Mouse (Mus musculus) embryonic facial prominence, embryonic 10.5 days (tissue): ENCODE data around the gene Siva1. TPM values are rescaled to one million over a fixed set of nuclear protein-coding genes. Genes with fewer than 3 reads are reported as not detected.
A peak's percentile ranks its signal among the peaks of the same experiment; 100 is the strongest.

Experiments used
- DNase-seq: peaks from one replicate; pipeline ENCODE4 v3.0.0-alpha.2; 2017; ENCODE audit warnings: low spot score
- H3K27ac ChIP-seq: fragments of 300-500 bp; sonication (generic); replicated peaks from 2 replicates; pipeline ENCODE4 v1.5.1; 2016; ENCODE audit warnings: mild to moderate bottlenecking
- H3K27me3 ChIP-seq: fragments of 300-500 bp; sonication (generic); replicated peaks from 2 replicates; pipeline ENCODE4 v1.6.1; 2016; ENCODE audit warnings: low read depth, mild to moderate bottlenecking; ENCODE audit not compliant: poor library complexity, severe bottlenecking
- H3K36me3 ChIP-seq: fragments of 300-500 bp; sonication (generic); replicated peaks from 2 replicates; pipeline ENCODE4 v1.6.1; 2016; ENCODE audit warnings: mild to moderate bottlenecking, moderate library complexity
- H3K4me1 ChIP-seq: fragments of 300-500 bp; sonication (generic); 2 replicates; pipeline ENCODE4 v1.6.1; 2016
- H3K4me3 ChIP-seq: fragments of 300-500 bp; sonication (generic); 2 replicates; pipeline ENCODE4 v1.5.1; 2016; ENCODE audit warnings: mild to moderate bottlenecking, moderate library complexity
- H3K9me3 ChIP-seq: fragments of 300-500 bp; sonication (generic); 2 replicates; pipeline ENCODE4 v1.6.1; 2016; ENCODE audit warnings: mild to moderate bottlenecking
- WGBS: fragments of 180-500 bp; shearing (Covaris S2); methylation state at CpG from one replicate; pipeline ENCODE4 v1.1.7; 2016; 5-methylcytosine and 5-hydroxymethylcytosine counted together
- polyA plus RNA-seq: library from polyadenylated mRNA; unstranded; fragments of >200 nt; fragmentation: Nextera tagmentation; extraction: Ambion mirVana; gene quantifications from 2 replicates; pipeline ENCODE4 v1.2.1, GENCODE M21; 2016

Gene Siva1
- polyA plus RNA-seq, 1 experiment from 2014 or later, result 332 TPM

GRCm38 (mm10) chr12:112648081-112648480, 3.6 kb downstream of the Siva1 start:
- no peak for DNase-seq
- no peak overlapping the region for H3K4me3 ChIP-seq
- no peaks in the 10 kb centered on the region for H3K9me3 ChIP-seq
- no peak overlapping the region for H3K27ac ChIP-seq
- peaks cover 21% of the 10 kb centered on the region for H3K4me1 ChIP-seq
- H3K27me3 ChIP-seq, result no peaks in the 10 kb centered on the region
- H3K36me3 ChIP-seq, result peaks cover 64% of the 10 kb centered on the region
- WGBS, result 94% methylated on average over 5 of the region's 5 CpGs

- DNase-seq, result no peak
- Histone ChIP-seq H3K4me1 (0 out of 2 replicates have a peak, but pooled peaks cover 6% of the 10 kb centered on the region), H3K27me3 (no peaks in the 10 kb centered on the region), H3K27ac (no peak overlapping the region), H3K4me3 (no peak overlapping the region), H3K36me3 (peaks cover 100% of the 10 kb centered on the region), H3K9me3 (no peaks in the 10 kb centered on the region)
- WGBS, result 82% methylated on average over 5 of the region's 5 CpGs
These were observed 7.4 kb downstream of the Siva1 start for GRCm38 (mm10) chr12:112651778-112652439.

GRCm38 (mm10) chr12:112653157-112653824, 8.8 kb downstream of the Siva1 start:
- Histone ChIP-seq H3K27ac (no peak overlapping the region), H3K36me3 (peaks cover 100% of the 10 kb centered on the region), H3K4me3 (no peak overlapping the region), H3K4me1 (0 out of 2 replicates have a peak, but pooled peaks cover 6% of the 10 kb centered on the region), H3K9me3 (no peaks in the 10 kb centered on the region), H3K27me3 (no peaks in the 10 kb centered on the region)
- DNase-seq, result peak; percentile 80
- 62% methylated on average over 7 of the region's 7 CpGs for WGBS

GRCm38 (mm10) chr12:112654076-112654475, 9.6 kb downstream of the Siva1 start:
- DNase-seq, result no peak
- Histone ChIP-seq H3K27me3 (no peaks in the 10 kb centered on the region), H3K9me3 (no peaks in the 10 kb centered on the region), H3K36me3 (peaks cover 100% of the 10 kb centered on the region), H3K4me1 (0 out of 2 replicates have a peak, but pooled peaks cover 6% of the 10 kb centered on the region), H3K27ac (no peak overlapping the region), H3K4me3 (no peak overlapping the region)
- 92% methylated on average over 5 of the region's 5 CpGs for WGBS

- WGBS, result 95% methylated on average over 7 of the region's 7 CpGs
- Histone ChIP-seq H3K27ac (no peak overlapping the region), H3K9me3 (no peaks in the 10 kb centered on the region), H3K27me3 (no peaks in the 10 kb centered on the region), H3K36me3 (peaks cover 100% of the 10 kb centered on the region), H3K4me3 (no peak overlapping the region), H3K4me1 (peaks cover 37% of the 10 kb centered on the region)
- DNase-seq, result no peak
These were observed 14.1 kb downstream of the Siva1 start for GRCm38 (mm10) chr12:112658619-112659018.

- no peak for DNase-seq
- no peaks in the 10 kb centered on the region for H3K9me3 ChIP-seq
- peaks cover 100% of the 10 kb centered on the region for H3K36me3 ChIP-seq
- peaks cover 41% of the 10 kb centered on the region for H3K4me1 ChIP-seq
- no peak overlapping the region for H3K4me3 ChIP-seq
- no peak overlapping the region for H3K27ac ChIP-seq
- no peaks in the 10 kb centered on the region for H3K27me3 ChIP-seq
- 86% methylated on average over 6 of the region's 6 CpGs for WGBS
These were observed 14.6 kb downstream of the Siva1 start for GRCm38 (mm10) chr12:112659109-112659508.

- DNase-seq, result peak; percentile 67
- WGBS, result 54% methylated on average over 5 of the region's 5 CpGs
- Histone ChIP-seq H3K36me3 (peaks cover 100% of the 10 kb centered on the region), H3K27ac (peak overlapping the region; percentile 79), H3K4me3 (peak overlapping the region; percentile 21; the same call in 1 of the 2 replicates), H3K27me3 (no peaks in the 10 kb centered on the region), H3K9me3 (no peaks in the 10 kb centered on the region), H3K4me1 (peaks cover 50% of the 10 kb centered on the region)
These were observed 16.3 kb downstream of the Siva1 start for GRCm38 (mm10) chr12:112660576-112661326.

- H3K36me3 ChIP-seq, result peaks cover 100% of the 10 kb centered on the region
- peaks cover 55% of the 10 kb centered on the region for H3K4me1 ChIP-seq
These were observed 16.8 kb downstream of the Siva1 start for GRCm38 (mm10) chr12:112661327-112661605.

GRCm38 (mm10) chr12:112661851-112662250, 17.4 kb downstream of the Siva1 start:
- H3K27me3 ChIP-seq, result no peaks in the 10 kb centered on the region
- H3K27ac ChIP-seq, result peak overlapping the region; percentile 79; the same call in 1 of the 2 replicates
- peaks cover 100% of the 10 kb centered on the region for H3K36me3 ChIP-seq
- no peak for DNase-seq
- WGBS, result 85% methylated on average over 9 of the region's 9 CpGs
- peaks cover 55% of the 10 kb centered on the region for H3K4me1 ChIP-seq
- no peaks in the 10 kb centered on the region for H3K9me3 ChIP-seq
- H3K4me3 ChIP-seq, result no peak overlapping the region

More at GRCm38 (mm10) chr12:112661327-112661605, 16.8 kb downstream of the Siva1 start:
- WGBS, result 88% methylated on average over 3 of the region's 3 CpGs
- no peak for DNase-seq
- Histone ChIP-seq H3K4me3 (peak overlapping the region; percentile 21; the same call in 1 of the 2 replicates), H3K27me3 (no peaks in the 10 kb centered on the region), H3K9me3 (no peaks in the 10 kb centered on the region), H3K27ac (peak overlapping the region; percentile 79)

GRCm38 (mm10) chr12:112663303-112663702, 18.8 kb downstream of the Siva1 start:
- Histone ChIP-seq H3K36me3 (peaks cover 100% of the 10 kb centered on the region), H3K27me3 (no peaks in the 10 kb centered on the region), H3K9me3 (no peaks in the 10 kb centered on the region), H3K4me1 (peaks cover 62% of the 10 kb centered on the region), H3K27ac (peak overlapping the region; percentile 74), H3K4me3 (no peak overlapping the region)
- no peak for DNase-seq
- 93% methylated on average over 11 of the region's 11 CpGs for WGBS

GRCm38 (mm10) chr12:112663716-112664115, 19.2 kb downstream of the Siva1 start:
- no peak overlapping the region for H3K4me3 ChIP-seq
- H3K4me1 ChIP-seq, result peaks cover 63% of the 10 kb centered on the region
- H3K27ac ChIP-seq, result peak overlapping the region; percentile 74
- no peaks in the 10 kb centered on the region for H3K27me3 ChIP-seq
- DNase-seq, result no peak
- H3K9me3 ChIP-seq, result no peaks in the 10 kb centered on the region
- H3K36me3 ChIP-seq, result peaks cover 100% of the 10 kb centered on the region
- WGBS, result 96% methylated on average over 12 of the region's 12 CpGs

GRCm38 (mm10) chr12:112664124-112664523, 19.6 kb downstream of the Siva1 start:
- H3K4me1 ChIP-seq, result peaks cover 67% of the 10 kb centered on the region
- peaks cover 100% of the 10 kb centered on the region for H3K36me3 ChIP-seq
- no peaks in the 10 kb centered on the region for H3K27me3 ChIP-seq
- H3K4me3 ChIP-seq, result no peak overlapping the region
- H3K27ac ChIP-seq, result peak overlapping the region; percentile 74
- H3K9me3 ChIP-seq, result no peaks in the 10 kb centered on the region
- 64% methylated on average over 2 of the region's 2 CpGs for WGBS
- no peak for DNase-seq
